Mouse (Mus musculus): Measurements from ENCODE around the gene Slc25a4.

The Slc25a4 gene

DNA sequence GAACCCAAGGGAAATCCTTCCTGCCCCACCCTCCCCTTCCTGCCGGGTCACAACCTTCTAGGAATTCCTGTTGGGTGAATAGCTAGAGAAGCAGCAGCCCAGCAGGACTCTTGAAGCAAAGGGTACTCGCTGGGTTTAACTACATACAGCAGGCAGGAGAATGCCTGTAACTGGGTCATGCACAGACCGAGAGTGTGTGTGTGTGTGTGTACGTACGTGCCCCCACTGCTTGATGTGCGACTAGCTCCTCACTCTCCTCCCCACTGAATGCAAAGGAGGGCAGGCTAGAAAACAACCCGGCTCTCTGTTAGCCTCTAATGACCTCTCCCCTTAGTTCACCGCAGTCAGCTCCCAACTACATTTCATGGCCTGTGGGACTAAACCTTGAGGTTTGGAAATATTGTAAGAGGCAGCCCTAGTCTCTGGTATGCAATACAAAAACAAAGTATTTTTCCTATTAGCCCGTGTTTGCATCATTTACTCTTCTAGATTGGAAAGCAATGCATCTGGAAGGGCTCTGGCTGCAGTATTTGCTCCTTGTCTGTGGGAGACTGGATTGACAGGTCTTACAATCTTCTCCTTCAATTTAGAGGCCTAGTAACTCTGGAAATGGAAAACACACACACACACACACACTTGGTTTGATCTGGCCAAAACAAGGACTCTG lies 6.0 kb downstream of the Slc25a4 start:
- no peak for DNase-seq (ENCODE audit: inconsistent ontology term)

DNA sequence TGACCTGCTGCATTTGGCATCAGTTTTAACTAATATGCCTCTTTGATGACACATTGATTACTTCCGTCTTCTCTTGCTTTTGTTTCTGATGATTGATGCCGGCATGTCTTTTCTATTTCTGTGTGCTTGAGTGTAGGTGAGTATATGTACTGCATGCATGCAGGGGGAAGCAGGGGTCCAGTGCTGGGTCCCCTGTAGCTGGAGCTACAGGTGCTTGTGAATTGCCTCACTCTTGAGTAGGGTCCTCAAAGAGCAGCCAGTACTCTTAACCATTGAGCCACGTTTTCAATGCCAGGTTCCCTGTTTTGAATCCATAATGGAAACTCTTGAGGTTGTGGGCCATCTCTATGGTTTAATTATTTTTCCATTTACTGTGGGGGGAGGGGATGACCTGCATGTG lies 6.8 kb downstream of the Slc25a4 start:
- DNase-seq (ENCODE audit: inconsistent ontology term), result no peak

DNA sequence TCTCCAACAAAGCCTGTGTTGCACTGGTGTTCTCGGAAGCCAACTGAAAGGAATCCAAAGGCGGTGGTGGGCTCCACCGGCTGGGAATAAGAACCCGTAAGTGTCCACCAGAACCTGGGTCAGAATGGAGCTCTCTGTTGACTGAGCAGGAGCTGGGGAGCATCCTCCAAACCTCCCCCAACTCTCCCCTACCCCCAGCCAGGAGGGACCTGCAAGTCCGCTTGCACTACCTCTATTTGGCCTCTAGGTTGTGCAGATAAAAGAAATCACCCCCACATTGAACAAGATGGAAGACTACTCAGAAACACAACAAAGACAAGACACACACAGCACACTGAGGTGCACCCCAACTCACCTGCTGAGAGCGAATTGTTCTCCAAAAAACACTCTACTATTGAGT lies 8.7 kb downstream of the Slc25a4 start:
- no peak for DNase-seq (ENCODE audit: inconsistent ontology term)

- DNase-seq (ENCODE audit: inconsistent ontology term), result no peak
These were observed 13.4 kb downstream of the Slc25a4 start for GRCm38 (mm10) chr8:46197673-46198072.

DNA sequence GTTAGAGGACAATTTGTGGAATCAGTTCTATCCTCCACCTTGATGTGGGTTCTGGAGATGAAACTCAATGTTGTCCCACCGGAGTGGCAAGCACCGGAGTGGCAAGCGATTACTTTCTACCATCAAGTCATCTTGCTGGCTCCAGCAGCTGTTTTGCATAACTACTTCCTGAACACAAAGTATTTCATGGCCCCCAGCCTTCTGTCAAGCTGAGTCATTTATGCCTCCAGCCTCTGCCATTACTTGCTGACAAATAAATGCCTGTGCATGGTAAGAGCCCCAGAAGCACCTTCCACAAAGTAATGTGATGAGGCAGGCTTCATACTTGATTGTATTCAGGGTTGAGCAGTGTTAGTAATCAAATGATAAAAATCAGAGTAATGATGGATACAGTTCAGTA lies 14.2 kb downstream of the Slc25a4 start:
- no peak for DNase-seq (ENCODE audit: inconsistent ontology term)

GRCm38 (mm10) chr8:46193100-46193499 lies 18.0 kb downstream of the Slc25a4 start:
- DNase-seq (ENCODE audit: inconsistent ontology term), result no peak

DNA sequence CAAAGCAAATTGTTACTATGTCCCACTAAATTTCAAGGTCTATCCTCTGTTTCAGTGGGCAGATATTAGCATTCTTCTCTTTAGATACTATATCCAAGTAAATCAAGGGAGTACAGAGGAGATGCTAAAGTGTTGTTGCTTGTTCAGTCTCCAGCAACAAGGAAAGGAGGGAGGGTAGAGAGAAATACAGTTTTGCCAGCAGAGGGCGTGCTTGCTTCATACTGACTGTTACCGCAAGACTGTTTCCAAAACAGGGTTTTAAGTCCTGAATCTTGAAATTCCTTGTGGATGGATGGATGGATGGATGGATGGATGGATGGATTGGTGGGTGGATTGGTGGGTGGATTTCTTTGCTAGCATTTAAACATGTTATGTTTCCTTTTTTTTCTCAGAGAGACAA lies 25.7 kb downstream of the Slc25a4 start:
- peak; percentile 24 for DNase-seq (ENCODE audit: inconsistent ontology term)

GRCm38 (mm10) chr8:46180136-46180535 lies 30.9 kb downstream of the Slc25a4 start:
- DNase-seq (ENCODE audit: inconsistent ontology term), result no peak

DNA sequence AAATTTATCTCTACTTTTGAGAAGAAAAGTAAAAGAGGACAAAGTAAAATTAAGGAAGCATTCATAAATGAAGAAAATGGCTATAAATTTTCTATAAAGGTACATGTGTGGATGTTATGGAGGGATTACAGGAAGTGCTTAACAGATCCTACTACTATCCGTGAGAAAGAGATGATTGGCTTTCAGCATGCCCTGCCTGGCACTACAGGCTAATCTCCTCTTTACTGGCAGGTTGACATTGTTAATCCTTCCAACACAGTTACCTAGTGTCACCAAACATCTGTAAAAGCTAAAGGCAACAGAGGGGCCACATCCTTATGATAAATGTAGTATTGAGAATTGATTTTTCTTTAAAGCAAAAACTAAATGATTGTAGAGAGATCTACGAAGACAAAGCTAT lies 37.4 kb downstream of the Slc25a4 start:
- no peak for DNase-seq (ENCODE audit: inconsistent ontology term)

DNA sequence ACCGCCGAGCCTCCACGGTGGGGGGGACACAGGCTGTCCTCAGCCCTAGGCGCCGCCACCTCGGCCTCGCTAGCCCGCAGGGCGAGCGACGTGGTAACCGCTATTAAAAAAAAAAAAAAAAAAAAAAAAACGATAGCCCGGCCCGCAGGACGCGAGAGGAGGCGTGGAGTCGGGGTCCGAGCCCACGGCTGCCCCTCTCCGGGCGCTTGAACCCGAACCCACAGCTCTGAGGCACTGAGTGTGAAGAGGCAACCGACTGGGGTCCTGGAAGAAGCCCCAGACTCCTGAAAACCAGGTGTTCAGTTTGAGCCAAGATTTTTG lies 47.3 kb downstream of the Slc25a4 start:
- DNase-seq (ENCODE audit: inconsistent ontology term), result no peak

- peak; percentile 97 for DNase-seq (ENCODE audit: inconsistent ontology term)
These were observed 47.9 kb downstream of the Slc25a4 start for GRCm38 (mm10) chr8:46162953-46163869.
